Mouse (Mus musculus): ENCODE results near the gene Doc2b.

Gene Doc2b

DNA sequence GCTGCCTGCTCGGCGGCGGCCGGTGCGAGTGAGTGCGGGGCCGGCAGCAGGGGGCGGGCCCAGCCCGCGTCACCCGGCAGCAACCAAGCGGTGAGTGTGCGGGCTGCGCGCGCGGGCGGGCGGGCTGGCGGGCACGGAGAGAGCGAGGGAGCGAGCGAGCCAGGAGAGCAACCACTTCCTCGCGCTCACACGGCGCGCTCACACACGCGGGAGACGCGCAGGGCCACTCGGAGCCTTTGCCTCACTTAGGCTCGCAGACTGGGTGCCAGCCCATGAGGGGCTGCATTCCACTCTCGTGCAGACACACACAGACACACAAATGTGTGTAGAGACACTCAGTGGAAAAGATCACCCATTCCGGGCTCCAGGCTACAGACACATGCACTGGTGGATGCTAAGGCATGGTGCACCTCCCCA lies at the start of gene Doc2b:
Gene Doc2b (minus strand): TSS at position 21 of the 417 bp plus-strand sequence.
- in situ Hi-C loops (cut with MboI; ENCODE audit: low sequenced_read_pairs) = no loop called here

GRCm38 (mm10) chr11:75842904-75843619 lies 47.2 kb upstream of the Doc2b start:
- in situ Hi-C loops (cut with MboI; ENCODE audit: low sequenced_read_pairs) = no loop called here

DNA sequence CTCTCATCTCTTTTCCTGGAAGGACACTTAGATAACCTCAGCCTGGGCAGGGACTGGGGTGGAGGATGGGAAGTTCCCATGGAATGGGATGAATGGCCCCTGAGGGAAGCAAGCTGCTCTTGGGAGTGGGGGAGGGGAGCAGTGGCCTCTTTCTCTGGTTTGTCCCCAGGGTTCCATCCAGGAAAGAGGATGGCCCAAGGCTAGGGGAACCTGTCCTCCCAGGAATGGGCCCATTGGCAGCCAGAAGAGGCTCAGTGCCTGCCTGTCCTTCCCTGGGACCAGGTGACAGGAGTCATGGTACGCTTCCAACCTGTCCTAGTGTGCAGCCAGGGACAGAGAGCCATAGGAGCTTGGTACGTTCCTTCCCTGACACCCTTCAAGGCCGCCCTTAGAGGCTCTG lies 45.7 kb upstream of the Doc2b start:
- in situ Hi-C loops (cut with MboI; ENCODE audit: low sequenced_read_pairs) = no loop called here

- in situ Hi-C loops (cut with MboI; ENCODE audit: low sequenced_read_pairs) = no loop called here
Observed at GRCm38 (mm10) chr11:75839536-75840430, 43.9 kb upstream of the Doc2b start.

GRCm38 (mm10) chr11:75838861-75839426 lies 43.1 kb upstream of the Doc2b start:
- in situ Hi-C loops (cut with MboI; ENCODE audit: low sequenced_read_pairs) = no loop called here

- in situ Hi-C loops (cut with MboI; ENCODE audit: low sequenced_read_pairs) = no loop called here
Observed at GRCm38 (mm10) chr11:75836240-75836610, 40.4 kb upstream of the Doc2b start.

GRCm38 (mm10) chr11:75835587-75836239 lies 39.9 kb upstream of the Doc2b start:
- in situ Hi-C loops (cut with MboI; ENCODE audit: low sequenced_read_pairs) = no loop called here

DNA sequence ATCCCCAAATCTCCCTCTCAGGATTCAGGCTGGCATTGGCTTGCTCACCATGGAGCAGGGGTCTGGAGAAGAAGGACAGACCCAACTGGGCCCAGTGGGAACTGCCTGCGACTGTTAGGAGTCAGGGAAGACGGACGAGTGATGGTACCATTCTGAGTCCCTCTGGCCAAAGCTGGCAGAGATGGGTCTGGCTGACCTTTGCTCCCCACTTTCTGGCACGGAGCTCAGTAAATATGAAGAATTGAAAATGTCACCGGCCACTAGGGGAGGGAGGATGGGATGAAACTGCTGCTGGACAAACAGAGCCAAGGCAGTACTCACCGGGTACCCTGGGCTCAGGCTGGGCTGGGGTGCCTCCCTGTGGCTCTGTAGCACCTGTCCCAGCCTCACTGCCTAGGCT lies 37.2 kb upstream of the Doc2b start:
- in situ Hi-C loops (cut with MboI; ENCODE audit: low sequenced_read_pairs) = no loop called here

- in situ Hi-C loops (cut with MboI; ENCODE audit: low sequenced_read_pairs) = no loop called here
Observed at GRCm38 (mm10) chr11:75830386-75830785, 34.5 kb upstream of the Doc2b start.

DNA sequence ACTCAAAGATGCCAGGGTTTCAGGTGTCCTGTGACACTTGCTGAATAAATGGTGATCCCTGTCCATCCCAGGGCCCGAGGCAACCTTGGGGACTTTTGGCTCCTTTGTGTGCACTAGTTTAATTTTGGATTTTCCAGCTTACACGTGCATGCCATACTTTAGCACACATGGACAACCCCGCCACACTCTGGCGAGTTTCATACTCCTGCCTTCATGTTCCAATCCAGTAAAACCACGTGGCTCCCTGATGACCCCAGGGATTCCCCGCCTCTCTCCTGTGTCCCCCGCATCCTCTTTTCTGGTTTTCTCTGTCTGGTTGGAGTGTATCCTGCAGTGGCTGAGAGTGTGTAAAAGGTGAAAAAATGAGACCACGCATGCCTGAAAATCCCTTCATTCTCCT lies 31.6 kb upstream of the Doc2b start:
- in situ Hi-C loops (cut with MboI; ENCODE audit: low sequenced_read_pairs) = no loop called here

DNA sequence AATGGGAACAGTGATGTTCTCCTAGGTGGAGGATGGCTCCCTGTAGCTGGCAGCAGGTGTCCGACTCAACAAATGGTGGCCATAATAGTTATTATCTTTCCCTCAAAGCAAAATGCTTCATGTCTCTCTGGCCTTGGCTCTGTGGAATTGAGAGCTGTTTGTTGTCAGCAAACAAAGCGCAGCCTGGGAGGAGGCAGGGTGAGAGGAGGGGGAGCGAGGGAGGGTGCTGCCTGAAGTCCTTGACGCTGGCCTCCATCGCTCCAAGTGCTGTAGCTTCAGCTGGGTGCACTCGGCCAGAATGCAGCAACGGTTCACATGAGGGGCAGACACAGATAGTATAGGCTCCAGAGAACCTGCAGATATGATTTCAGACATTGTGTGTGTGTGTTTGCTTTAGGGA lies 27.7 kb upstream of the Doc2b start:
- in situ Hi-C loops (cut with MboI; ENCODE audit: low sequenced_read_pairs) = no loop called here

DNA sequence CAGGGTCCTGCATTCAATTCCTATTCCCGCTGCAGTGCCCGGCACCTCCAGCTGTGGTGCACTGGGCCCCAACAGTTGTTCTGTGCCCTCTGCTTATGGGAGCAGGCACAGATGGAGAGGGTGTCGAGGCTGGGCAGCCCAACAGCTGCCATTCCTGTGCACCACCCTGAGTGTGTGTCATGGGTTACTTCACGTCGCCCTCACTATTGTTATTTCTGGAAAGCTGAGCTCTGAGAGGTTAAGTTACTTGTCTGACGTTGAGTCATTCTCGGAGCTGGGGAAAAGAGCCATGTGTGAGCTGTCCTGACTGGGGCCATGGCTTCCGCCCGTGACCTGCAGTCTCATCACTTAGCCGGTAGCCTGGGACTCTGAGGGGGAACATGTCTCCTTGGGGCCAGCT lies 17.2 kb upstream of the Doc2b start:
- in situ Hi-C loops (cut with MboI; ENCODE audit: low sequenced_read_pairs) = no loop called here

DNA sequence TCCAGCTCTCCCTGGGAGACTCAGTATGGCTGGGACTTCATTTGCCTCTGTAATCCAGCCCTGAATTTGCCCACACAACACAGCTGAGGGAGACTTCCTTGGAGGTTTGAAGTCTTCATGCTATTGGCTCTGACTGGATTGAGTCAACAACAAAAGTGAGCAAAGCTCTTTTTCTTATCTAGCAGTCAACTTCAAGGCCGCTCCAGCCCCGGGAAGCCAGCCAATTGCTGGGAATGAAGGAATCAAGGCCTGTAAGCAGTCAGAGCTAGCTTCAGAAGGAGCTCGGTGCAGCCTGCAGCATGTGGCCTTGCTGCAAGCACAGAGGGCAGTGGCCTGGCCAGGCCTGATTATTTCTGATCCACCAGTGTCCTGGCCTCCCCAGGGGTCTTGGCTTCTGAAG lies 16.1 kb upstream of the Doc2b start:
- in situ Hi-C loops (cut with MboI; ENCODE audit: low sequenced_read_pairs) = no loop called here

- in situ Hi-C loops (cut with MboI; ENCODE audit: low sequenced_read_pairs) = no loop called here
Observed at GRCm38 (mm10) chr11:75810526-75810925, 14.7 kb upstream of the Doc2b start.

DNA sequence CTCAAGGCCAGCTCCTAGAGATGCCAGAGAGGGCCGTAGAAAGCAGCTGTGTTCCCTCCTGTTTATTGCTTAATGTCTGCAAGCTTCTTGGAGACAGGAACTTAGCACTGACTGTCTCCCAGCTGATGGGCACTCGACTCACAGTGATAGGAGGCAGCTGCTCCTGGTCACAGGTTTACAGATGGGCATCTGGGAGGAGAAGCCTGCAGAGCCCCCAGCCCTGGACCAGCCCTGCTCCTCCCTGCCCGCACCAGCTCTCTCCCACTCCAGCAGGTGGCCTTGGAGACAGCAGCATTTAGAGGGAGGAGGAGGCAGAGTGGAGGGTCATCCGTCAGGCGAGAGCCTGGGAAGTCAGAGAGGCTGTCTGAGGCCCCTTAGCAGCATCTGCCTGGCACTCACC lies 11.6 kb upstream of the Doc2b start:
- in situ Hi-C loops (cut with MboI; ENCODE audit: low sequenced_read_pairs) = no loop called here

- in situ Hi-C loops (cut with MboI; ENCODE audit: low sequenced_read_pairs) = no loop called here
Observed at GRCm38 (mm10) chr11:75801771-75802550, 6.1 kb upstream of the Doc2b start.

- in situ Hi-C loops (cut with MboI; ENCODE audit: low sequenced_read_pairs) = no loop called here
Observed at GRCm38 (mm10) chr11:75801369-75801768, 5.5 kb upstream of the Doc2b start.

DNA sequence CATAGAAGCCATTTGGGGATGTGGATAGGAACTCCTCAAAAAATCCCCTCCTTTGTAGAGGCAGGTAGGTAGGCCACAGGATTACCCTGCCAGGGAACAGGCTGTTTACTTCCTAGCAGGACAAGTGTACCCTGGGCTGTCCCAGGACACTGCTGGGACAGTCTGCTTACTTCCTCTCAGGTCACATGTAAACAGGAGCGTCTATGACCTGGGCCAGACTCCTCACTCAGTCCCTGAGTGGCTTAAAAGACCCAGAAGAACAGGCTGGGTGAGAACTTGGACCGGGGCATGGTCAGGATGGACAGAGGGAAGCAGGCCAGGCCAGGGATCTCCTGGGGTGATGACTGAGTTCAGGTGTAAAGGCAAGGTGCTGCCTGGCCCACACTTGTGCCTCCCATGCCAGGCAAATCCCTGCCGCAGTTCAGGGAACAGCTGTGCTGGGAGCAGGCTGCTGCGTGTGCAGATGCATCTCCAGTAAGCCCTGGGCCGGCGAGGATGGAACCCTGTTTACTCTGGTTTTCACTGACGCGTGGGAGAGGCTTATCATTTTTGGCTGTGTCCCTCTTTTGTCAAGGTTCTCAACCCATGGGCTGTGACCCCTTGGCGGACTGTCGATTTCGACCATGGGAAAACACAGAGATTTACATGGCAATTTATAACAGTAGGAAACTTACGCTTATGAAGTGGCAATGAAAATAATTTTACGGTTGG lies 842 bp upstream of the Doc2b start:
- in situ Hi-C loops (cut with MboI; ENCODE audit: low sequenced_read_pairs) = no loop called here

GRCm38 (mm10) chr11:75795321-75795636 lies 570 bp downstream of the Doc2b start:
- in situ Hi-C loops (cut with MboI; ENCODE audit: low sequenced_read_pairs) = no loop called here
